Mouse (Mus musculus) CD4-positive, CD25-positive, alpha-beta regulatory T cell, adult 4 months (primary cell): ENCODE results near the gene Samd4b. TPM values are rescaled to one million over a fixed set of nuclear protein-coding genes. Genes with fewer than 3 reads are reported as not detected.

Experiments
- ATAC-seq: one replicate; pipeline ENCODE4 v1.8.0; 2017
- polyA plus RNA-seq, 2 experiments: library from polyadenylated mRNA; unstranded; fragments of 100-300 nt; shearing (Covaris generic); gene quantifications; one replicate each; pipeline ENCODE4 v1.2.1; 2017

Samd4b gene
- polyA plus RNA-seq, 2 experiments from 2014 or later = 7.4 to 7.5 TPM

GRCm38 (mm10) chr7:28376011-28376771 is 221.8 kb downstream of the Samd4b start:
- ATAC-seq = peak; percentile 6

GRCm38 (mm10) chr7:28375176-28375921 is 222.6 kb downstream of the Samd4b start:
- peak; percentile 40 for ATAC-seq

GRCm38 (mm10) chr7:28374647-28375046 is 223.3 kb downstream of the Samd4b start:
- ATAC-seq = no peak

- ATAC-seq = no peak
Observed at GRCm38 (mm10) chr7:28373891-28374495, 224.0 kb downstream of the Samd4b start.

GRCm38 (mm10) chr7:28373131-28373581 is 224.8 kb downstream of the Samd4b start:
- peak; percentile 42 for ATAC-seq

- peak; percentile 62 for ATAC-seq
Observed at GRCm38 (mm10) chr7:28372251-28373108, 225.5 kb downstream of the Samd4b start, which contains the start of gene Plekhg2. TSS of gene Plekhg2 (minus strand) at chr7:28372599.

GRCm38 (mm10) chr7:28371514-28371989 is 226.4 kb downstream of the Samd4b start:
- no peak for ATAC-seq

GRCm38 (mm10) chr7:28370977-28371513 is 226.9 kb downstream of the Samd4b start:
- ATAC-seq = no peak

GRCm38 (mm10) chr7:28370051-28370450 is 227.9 kb downstream of the Samd4b start:
- ATAC-seq = no peak

- no peak for ATAC-seq
Observed at GRCm38 (mm10) chr7:28368276-28368920, 229.5 kb downstream of the Samd4b start.

- no peak for ATAC-seq
Observed at GRCm38 (mm10) chr7:28367663-28368275, 230.2 kb downstream of the Samd4b start.

GRCm38 (mm10) chr7:28362441-28363060 is 235.4 kb downstream of the Samd4b start:
- no peak for ATAC-seq

- ATAC-seq = no peak
Observed at GRCm38 (mm10) chr7:28361647-28362341, 236.2 kb downstream of the Samd4b start.

GRCm38 (mm10) chr7:28360291-28360690 is 237.7 kb downstream of the Samd4b start:
- no peak for ATAC-seq

GRCm38 (mm10) chr7:28359854-28360253 is 238.1 kb downstream of the Samd4b start:
- no peak for ATAC-seq

GRCm38 (mm10) chr7:28358431-28358830 is 239.5 kb downstream of the Samd4b start:
- ATAC-seq = no peak

- ATAC-seq = no peak
Observed at GRCm38 (mm10) chr7:28357984-28358383, 240.0 kb downstream of the Samd4b start.

GRCm38 (mm10) chr7:28356981-28357380 is 241.0 kb downstream of the Samd4b start:
- ATAC-seq = no peak

GRCm38 (mm10) chr7:28355221-28355620 is 242.7 kb downstream of the Samd4b start:
- ATAC-seq = peak; percentile 63

GRCm38 (mm10) chr7:28354596-28354995 is 243.3 kb downstream of the Samd4b start:
- no peak for ATAC-seq
